Mouse (Mus musculus) E14TG2a.4 (cell line): Measurements from ENCODE around the gene C2cd2.
A peak's percentile ranks its signal among the peaks of the same experiment; 100 is the strongest.

Experiments
- H3K27me3 ChIP-seq: 2 replicates; pipeline ENCODE4 v1.6.1; 2014; ENCODE audit warnings: low read length, control low read depth; ENCODE audit not compliant: insufficient read depth
- H3K36me3 ChIP-seq: 2 replicates; pipeline ENCODE4 v1.6.1; 2014; ENCODE audit warnings: low read length, control low read depth; ENCODE audit not compliant: insufficient read depth
- H3K4me1 ChIP-seq: replicated peaks from 2 replicates; pipeline ENCODE4 v1.6.1; 2014; ENCODE audit warnings: low read depth, low read length, control low read depth
- H3K4me3 ChIP-seq: replicated peaks from 2 replicates; pipeline ENCODE4 v1.5.1; 2014; ENCODE audit warnings: mild to moderate bottlenecking, low read length
- H3K9me3 ChIP-seq: 2 replicates; pipeline ENCODE4 v1.6.1; 2014; ENCODE audit warnings: low read length, control low read depth
- CTCF ChIP-seq: conservative IDR thresholded peaks from 2 replicates; pipeline ENCODE4 v1.5.1; 2014; ENCODE audit warnings: low read length
- NANOG ChIP-seq: IDR thresholded peaks from 2 replicates; pipeline ENCODE4 v1.6.1; 2014; ENCODE audit warnings: borderline replicate concordance, low read length, mixed read lengths
- POU5F1 ChIP-seq: IDR thresholded peaks from 2 replicates; pipeline ENCODE4 v1.6.1; 2014; ENCODE audit warnings: low read length, borderline replicate concordance

Gene C2cd2

GRCm38 (mm10) chr16:97882891-97883290 is 79.5 kb downstream of the C2cd2 start:
- TF ChIP-seq POU5F1, result no peak
- TF ChIP-seq NANOG, result no peak
- no peak for TF ChIP-seq CTCF
- Histone ChIP-seq H3K9me3 (no peaks in the 10 kb centered on the region), H3K27me3 (no peaks in the 10 kb centered on the region), H3K4me3 (no peak overlapping the region), H3K36me3 (no peaks in the 10 kb centered on the region), H3K4me1 (no peaks in the 10 kb centered on the region)

DNA sequence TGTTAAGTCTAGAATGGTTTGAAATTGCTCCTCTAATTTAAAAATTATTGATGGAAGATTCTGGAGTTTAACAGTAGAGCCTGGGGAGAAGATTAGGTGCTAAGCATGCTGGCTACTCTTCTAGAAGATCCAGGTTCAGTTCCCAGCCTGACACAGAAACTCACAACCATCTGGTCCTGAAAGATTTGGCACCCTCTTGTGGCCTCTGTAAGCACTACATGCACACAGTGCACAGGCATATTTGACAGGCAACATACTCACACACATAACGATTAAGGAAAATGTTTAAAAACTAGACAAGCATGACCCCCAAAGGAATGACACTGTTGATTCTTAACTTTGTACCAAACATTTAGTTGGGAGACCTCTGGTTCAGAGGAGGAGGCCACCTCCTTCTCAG is 83.3 kb downstream of the C2cd2 start:
- Histone ChIP-seq H3K4me1 (0 out of 2 replicates have a peak, but pooled peaks cover 2% of the 10 kb centered on the region), H3K27me3 (no peaks in the 10 kb centered on the region), H3K4me3 (no peak overlapping the region), H3K36me3 (no peaks in the 10 kb centered on the region), H3K9me3 (no peaks in the 10 kb centered on the region)
- TF ChIP-seq CTCF, result peak; percentile 96
- TF ChIP-seq POU5F1, result no peak

GRCm38 (mm10) chr16:97877502-97877901 is 84.9 kb downstream of the C2cd2 start:
- no peaks in the 10 kb centered on the region for H3K36me3 ChIP-seq
- 0 out of 2 replicates have a peak, but pooled peaks cover 2% of the 10 kb centered on the region for H3K4me1 ChIP-seq
- no peaks in the 10 kb centered on the region for H3K27me3 ChIP-seq
- no peaks in the 10 kb centered on the region for H3K9me3 ChIP-seq
- no peak overlapping the region for H3K4me3 ChIP-seq
- TF ChIP-seq POU5F1 (no peak), CTCF (no peak), NANOG (no peak)

DNA sequence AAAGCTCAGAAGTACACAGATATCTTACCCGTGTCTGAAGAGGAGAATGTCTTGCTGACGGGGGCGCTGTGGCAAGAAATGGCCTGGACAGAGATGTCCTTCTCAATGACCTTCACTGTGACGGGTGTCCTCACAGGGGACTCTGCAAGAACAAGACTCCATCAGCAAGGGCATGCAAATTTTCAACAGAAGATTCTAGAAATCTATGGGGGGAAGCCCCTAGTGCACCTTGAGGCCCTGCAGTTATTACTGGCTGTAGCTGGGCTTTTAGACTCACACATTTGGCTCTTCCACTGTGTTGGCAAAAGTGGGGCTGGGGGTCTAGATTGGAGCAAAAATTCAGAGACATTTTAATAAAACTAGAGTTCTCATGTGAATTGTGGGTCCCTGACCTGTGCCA is 87.3 kb downstream of the C2cd2 start:
- no peaks in the 10 kb centered on the region for H3K36me3 ChIP-seq
- no peaks in the 10 kb centered on the region for H3K27me3 ChIP-seq
- TF ChIP-seq CTCF, result no peak
- TF ChIP-seq NANOG, result no peak
- TF ChIP-seq POU5F1, result no peak
- H3K9me3 ChIP-seq, result no peaks in the 10 kb centered on the region
- no peak overlapping the region for H3K4me3 ChIP-seq
- H3K4me1 ChIP-seq, result peaks cover 5% of the 10 kb centered on the region; the same call in 1 of the 2 replicates

GRCm38 (mm10) chr16:97874376-97874775 is 88.0 kb downstream of the C2cd2 start:
- peaks cover 8% of the 10 kb centered on the region; the same call in 1 of the 2 replicates for H3K4me1 ChIP-seq
- H3K9me3 ChIP-seq, result no peaks in the 10 kb centered on the region
- no peaks in the 10 kb centered on the region for H3K36me3 ChIP-seq
- no peak for TF ChIP-seq NANOG
- no peak for TF ChIP-seq CTCF
- TF ChIP-seq POU5F1, result no peak
- H3K27me3 ChIP-seq, result no peaks in the 10 kb centered on the region
- H3K4me3 ChIP-seq, result no peak overlapping the region

- H3K4me3 ChIP-seq, result no peak overlapping the region
- no peak for TF ChIP-seq POU5F1
- no peak for TF ChIP-seq NANOG
- TF ChIP-seq CTCF, result no peak
- no peaks in the 10 kb centered on the region for H3K27me3 ChIP-seq
- peaks cover 8% of the 10 kb centered on the region; the same call in 1 of the 2 replicates for H3K4me1 ChIP-seq
- no peaks in the 10 kb centered on the region for H3K9me3 ChIP-seq
- H3K36me3 ChIP-seq, result no peaks in the 10 kb centered on the region
These were observed 89.7 kb downstream of the C2cd2 start for GRCm38 (mm10) chr16:97872657-97873056.

- Histone ChIP-seq H3K4me1 (peaks cover 6% of the 10 kb centered on the region; the same call in 1 of the 2 replicates), H3K9me3 (no peaks in the 10 kb centered on the region), H3K27me3 (no peaks in the 10 kb centered on the region), H3K36me3 (no peaks in the 10 kb centered on the region), H3K4me3 (no peak overlapping the region)
- TF ChIP-seq POU5F1, result no peak
- no peak for TF ChIP-seq CTCF
- no peak for TF ChIP-seq NANOG
These were observed 93.0 kb downstream of the C2cd2 start for GRCm38 (mm10) chr16:97869193-97870102.

GRCm38 (mm10) chr16:97863932-97864467 is 98.4 kb downstream of the C2cd2 start:
- no peak for TF ChIP-seq NANOG
- no peak for TF ChIP-seq POU5F1
- no peak for TF ChIP-seq CTCF
- Histone ChIP-seq H3K4me1 (peaks cover 7% of the 10 kb centered on the region), H3K27me3 (no peaks in the 10 kb centered on the region), H3K9me3 (no peaks in the 10 kb centered on the region), H3K36me3 (no peaks in the 10 kb centered on the region), H3K4me3 (no peak overlapping the region)

- no peak for TF ChIP-seq POU5F1
- no peak for TF ChIP-seq CTCF
- no peak for TF ChIP-seq NANOG
- Histone ChIP-seq H3K4me3 (no peak overlapping the region), H3K9me3 (no peaks in the 10 kb centered on the region), H3K27me3 (peaks cover 3% of the 10 kb centered on the region; the same call in 1 of the 2 replicates), H3K4me1 (peaks cover 16% of the 10 kb centered on the region), H3K36me3 (no peaks in the 10 kb centered on the region)
These were observed 106.3 kb downstream of the C2cd2 start for GRCm38 (mm10) chr16:97856050-97856449.
